Mouse (Mus musculus): ENCODE measurements at regions not wholly inside any gene's neighbourhood (a gene's known extent, or its start where the extent isn't known, plus 50 kb on each side); places are given as distances from the start of the nearest gene placed in this dataset.

DNA sequence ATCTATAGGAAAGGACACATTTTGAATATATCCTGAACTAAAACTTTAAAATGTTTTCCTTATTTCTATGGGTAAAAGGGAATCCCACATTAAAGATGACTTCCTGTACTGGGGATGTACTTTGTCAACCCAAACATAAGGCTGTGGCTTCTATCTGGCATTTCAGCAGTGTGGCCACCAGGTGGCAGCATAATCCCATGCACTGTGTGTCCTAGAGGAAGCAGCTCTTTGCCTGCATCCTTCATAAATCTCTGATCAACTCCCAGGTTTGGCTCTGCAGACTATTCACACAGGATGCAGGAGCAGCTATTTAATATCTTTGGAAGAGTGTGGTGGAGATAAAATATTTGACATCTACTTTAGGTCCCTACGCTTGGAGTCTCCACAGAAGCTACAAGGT, 59.1 kb downstream of the Bmp15 start:
- peak; percentile 54 to 80 for DNase-seq

- DNase-seq: no peak
These were observed 62.0 kb downstream of the Bmp15 start for GRCm38 (mm10) chrX:6258523-6258922.

DNA sequence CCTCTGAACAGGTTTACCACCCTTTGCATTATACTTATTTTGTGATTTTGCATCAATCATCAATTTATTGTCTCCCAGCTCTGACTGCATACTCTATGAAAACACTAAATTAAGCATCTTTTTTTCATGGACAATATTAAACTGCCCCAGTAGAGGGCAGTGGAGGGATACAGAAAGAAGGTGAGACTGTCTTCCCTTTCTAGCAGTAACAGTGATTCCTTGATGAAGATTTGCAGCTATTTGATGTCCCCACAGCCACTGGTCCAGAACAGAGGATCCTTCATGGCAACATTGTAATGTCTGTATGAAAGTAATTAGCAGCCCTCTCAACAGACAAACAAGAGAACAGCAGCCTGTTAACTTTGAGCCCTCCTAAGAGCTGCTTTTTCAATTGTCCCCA, 66.5 kb downstream of the Bmp15 start:
- DNase-seq: peak; percentile 1 to 9

DNA sequence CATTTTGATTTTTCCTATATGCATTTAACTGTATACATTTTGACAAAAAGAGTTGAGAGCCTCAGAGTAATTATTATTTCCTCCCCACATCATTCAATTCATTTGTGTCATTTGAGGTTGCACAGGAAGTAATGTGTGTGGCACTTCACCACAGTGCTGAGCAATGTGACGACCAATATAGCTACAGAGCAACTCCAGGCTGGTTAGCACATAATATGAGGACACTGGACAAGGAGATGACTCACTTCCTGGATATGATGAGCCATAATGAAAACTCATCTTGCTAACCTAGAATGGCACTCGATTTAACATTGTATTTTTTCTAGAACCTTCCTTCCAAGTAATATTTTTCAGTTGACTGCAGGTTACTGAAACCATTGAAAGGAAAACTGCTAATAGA, 67.6 kb downstream of the Bmp15 start:
- DNase-seq: no peak

Data from kidney, postnatal 36 days (tissue).